Mouse (Mus musculus) kidney, embryonic 14.5 days (tissue): Measurements from ENCODE around the gene Ssu72. TPM values are rescaled to one million over a fixed set of nuclear protein-coding genes. Genes with fewer than 3 reads are reported as not detected.
A peak's percentile ranks its signal among the peaks of the same experiment; 100 is the strongest.

Experiments
- ATAC-seq: fragments of 200-750 bp; cut with Nextera tagmentation; 2 replicates; pipeline ENCODE4 v1.8.0; 2017; ENCODE audit warnings: moderate number of reproducible peaks, mild to moderate bottlenecking, moderate TSS enrichment, moderate library complexity; ENCODE audit not compliant: low FRiP score, low TSS enrichment
- H3K27ac ChIP-seq: fragments of 300-500 bp; sonication (generic); 2 replicates; pipeline ENCODE4 v1.5.1; 2014; ENCODE audit warnings: low read depth, mild to moderate bottlenecking, low read length, moderate library complexity, mixed read lengths
- H3K27me3 ChIP-seq: fragments of 300-500 bp; sonication (generic); 2 replicates; pipeline ENCODE4 v1.6.1; 2014; ENCODE audit warnings: mild to moderate bottlenecking, low read length; ENCODE audit not compliant: control insufficient read depth, insufficient read depth
- H3K36me3 ChIP-seq: fragments of 300-500 bp; sonication (generic); 2 replicates; pipeline ENCODE4 v1.6.1; 2014; ENCODE audit warnings: low read length, mixed read lengths; ENCODE audit not compliant: control insufficient read depth, insufficient read depth
- H3K4me1 ChIP-seq: fragments of 300-500 bp; sonication (generic); 2 replicates; pipeline ENCODE4 v1.6.1; 2014; ENCODE audit warnings: low read length, mixed read lengths; ENCODE audit not compliant: control insufficient read depth, insufficient read depth
- H3K4me2 ChIP-seq: fragments of 300-500 bp; sonication (generic); replicated peaks from 2 replicates; pipeline ENCODE4 v1.6.1; 2014; ENCODE audit warnings: low read depth, mild to moderate bottlenecking, low read length
- H3K4me3 ChIP-seq: fragments of 300-500 bp; sonication (generic); 2 replicates; pipeline ENCODE4 v1.5.1; 2014; ENCODE audit warnings: mild to moderate bottlenecking, low read length
- H3K9ac ChIP-seq: fragments of 300-500 bp; sonication (generic); 2 replicates; pipeline ENCODE4 v1.6.1; 2014; ENCODE audit warnings: low read depth, mild to moderate bottlenecking, low read length, moderate library complexity
- H3K9me3 ChIP-seq: fragments of 300-500 bp; sonication (generic); 2 replicates; pipeline ENCODE4 v1.6.1; 2016; ENCODE audit warnings: low read length; ENCODE audit not compliant: control insufficient read depth
- WGBS: fragments of 180-500 bp; shearing (Covaris S2); extraction: QIAGEN DNeasy Blood & Tissue Kit; methylation state at CpG from one replicate; pipeline ENCODE4 v1.1.7; 2014; 5-methylcytosine and 5-hydroxymethylcytosine counted together
- polyA plus RNA-seq: library from polyadenylated mRNA; unstranded; fragments of >200 nt; fragmentation: Nextera tagmentation; extraction: Ambion mirVana; gene quantifications from 2 replicates; pipeline ENCODE4 v1.2.1, GENCODE M21; 2014

The Ssu72 gene
- polyA plus RNA-seq, 1 experiment from 2014 or later: 149 TPM

DNA sequence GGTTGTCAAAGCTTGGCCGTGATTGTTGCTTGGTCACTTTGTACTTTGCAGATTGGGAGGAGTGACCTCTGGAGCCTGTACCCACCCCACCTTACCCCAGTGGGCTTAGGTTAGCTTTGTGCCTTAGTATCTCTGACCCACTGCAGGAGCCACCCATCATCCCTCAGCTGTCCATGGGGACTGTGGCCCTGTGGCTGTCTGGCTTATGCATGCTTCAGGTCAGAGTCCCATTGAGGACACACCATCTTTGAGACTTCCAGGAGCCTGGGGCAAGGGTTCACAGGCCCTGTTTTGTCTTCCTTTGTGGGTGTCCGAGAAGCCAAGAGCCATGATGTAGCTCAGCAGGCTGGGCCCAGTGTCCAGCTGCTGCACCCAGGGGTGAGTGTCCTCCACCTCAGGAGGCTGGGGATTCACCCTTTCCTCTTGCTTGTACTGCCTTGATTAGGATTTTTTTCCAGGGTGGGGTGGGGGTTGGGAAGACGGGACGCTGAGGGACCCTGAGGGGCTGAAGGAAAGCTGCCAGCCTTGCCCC, 9.0 kb upstream of the Ssu72 start:
- Histone ChIP-seq H3K27me3 (no peaks in the 10 kb centered on the region), H3K4me3 (peak overlapping the region; percentile 72), H3K9me3 (no peaks in the 10 kb centered on the region), H3K36me3 (no peaks in the 10 kb centered on the region), H3K27ac (no peak overlapping the region), H3K4me2 (peak overlapping the region; percentile 96), H3K4me1 (peaks cover 11% of the 10 kb centered on the region; the same call in 1 of the 2 replicates), H3K9ac (peak overlapping the region; percentile 78; the same call in 1 of the 2 replicates)
- WGBS: 81% methylated on average over 4 of the region's 4 CpGs
- ATAC-seq: no peak

DNA sequence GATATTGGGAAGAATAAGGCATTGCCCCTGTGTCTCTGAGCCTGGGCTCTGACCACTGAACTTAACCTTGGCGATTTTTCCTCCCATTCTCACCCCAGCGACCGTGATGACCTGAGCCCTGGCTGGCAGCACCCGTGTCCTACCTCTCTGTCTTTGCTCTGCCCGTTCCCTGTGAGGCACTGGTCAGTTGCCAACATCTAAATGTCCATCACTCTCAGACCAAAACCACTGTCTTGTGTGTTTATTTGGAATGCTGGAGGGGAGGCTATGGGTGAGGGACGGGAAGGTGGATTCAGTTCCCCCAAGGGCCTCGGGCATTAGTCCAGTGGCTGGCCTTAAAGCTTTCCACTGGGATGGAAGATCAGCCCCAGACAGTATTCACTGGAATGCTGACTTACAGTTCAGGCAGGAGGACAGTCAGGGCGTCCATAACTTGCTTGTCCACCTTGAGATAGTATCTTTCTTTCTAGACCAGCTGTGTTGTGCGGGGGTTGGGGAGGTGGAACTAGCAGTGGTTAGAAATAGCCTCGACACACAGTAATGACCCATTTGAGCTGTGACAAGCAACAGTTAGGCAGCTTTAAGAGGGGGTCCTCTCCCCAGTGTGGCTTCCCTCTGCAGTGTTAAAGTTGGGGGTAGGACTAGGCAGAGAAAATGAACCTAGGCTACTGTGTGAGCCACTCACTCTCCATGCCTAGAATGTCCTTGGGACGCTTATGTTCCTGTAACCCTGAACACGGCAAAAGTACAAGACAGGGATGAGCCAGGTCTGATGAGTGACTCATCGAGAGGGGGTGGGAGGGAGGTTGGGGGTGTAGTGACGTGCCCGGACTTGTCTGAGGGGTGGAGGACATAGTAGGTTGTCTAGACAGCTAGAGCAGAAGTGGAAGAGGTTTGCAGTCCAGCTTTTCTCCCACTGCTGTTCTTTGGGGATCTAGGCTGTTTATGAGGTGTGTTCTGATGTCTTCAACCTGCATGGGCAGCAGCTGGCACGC, 8.0 kb upstream of the Ssu72 start:
- Histone ChIP-seq H3K27me3 (no peaks in the 10 kb centered on the region), H3K36me3 (no peaks in the 10 kb centered on the region), H3K9ac (no peak overlapping the region), H3K9me3 (no peaks in the 10 kb centered on the region), H3K4me3 (no peak overlapping the region), H3K4me1 (peaks cover 11% of the 10 kb centered on the region; the same call in 1 of the 2 replicates), H3K27ac (no peak overlapping the region), H3K4me2 (no peak overlapping the region)
- ATAC-seq: no peak
- WGBS: 66% methylated on average over 16 of the region's 16 CpGs

DNA sequence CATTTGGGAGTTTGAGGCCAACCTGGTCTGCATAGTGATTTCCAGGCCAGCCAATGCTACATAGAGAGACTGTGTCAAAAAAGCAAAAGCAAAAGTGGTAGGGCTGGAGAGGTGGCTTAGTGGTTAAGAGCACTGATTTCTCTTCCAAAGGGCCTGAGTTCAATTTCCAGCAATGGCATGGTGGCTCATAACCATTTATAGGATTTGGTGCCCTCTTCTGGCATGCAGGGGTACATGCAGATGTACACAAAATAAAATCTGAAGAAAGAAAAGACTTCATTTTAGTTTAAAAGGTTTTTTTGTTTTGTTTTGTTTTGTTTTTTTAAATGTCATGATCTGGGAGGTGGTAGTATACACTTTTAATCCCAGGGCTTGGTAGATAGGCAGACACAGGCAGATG, 4.2 kb upstream of the Ssu72 start:
- H3K27me3 ChIP-seq: no peaks in the 10 kb centered on the region
- ATAC-seq: no peak
- peaks cover 5% of the 10 kb centered on the region; the same call in 1 of the 2 replicates for H3K4me1 ChIP-seq
- no peaks in the 10 kb centered on the region for H3K9me3 ChIP-seq
- no peak overlapping the region for H3K4me3 ChIP-seq
- H3K27ac ChIP-seq: no peak overlapping the region
- no peaks in the 10 kb centered on the region for H3K36me3 ChIP-seq
- no peak overlapping the region for H3K4me2 ChIP-seq
- no peak overlapping the region for H3K9ac ChIP-seq

- Histone ChIP-seq H3K36me3 (no peaks in the 10 kb centered on the region; the same call in 1 of the 2 replicates), H3K9ac (no peak overlapping the region), H3K9me3 (no peaks in the 10 kb centered on the region), H3K27me3 (no peaks in the 10 kb centered on the region), H3K4me3 (no peak overlapping the region), H3K27ac (no peak overlapping the region), H3K4me2 (no peak overlapping the region), H3K4me1 (peaks cover 5% of the 10 kb centered on the region; the same call in 1 of the 2 replicates)
- no peak for ATAC-seq
- 94% methylated on average over 4 of the region's 4 CpGs for WGBS
These were observed 1.1 kb upstream of the Ssu72 start for GRCm38 (mm10) chr4:155703425-155703929.

DNA sequence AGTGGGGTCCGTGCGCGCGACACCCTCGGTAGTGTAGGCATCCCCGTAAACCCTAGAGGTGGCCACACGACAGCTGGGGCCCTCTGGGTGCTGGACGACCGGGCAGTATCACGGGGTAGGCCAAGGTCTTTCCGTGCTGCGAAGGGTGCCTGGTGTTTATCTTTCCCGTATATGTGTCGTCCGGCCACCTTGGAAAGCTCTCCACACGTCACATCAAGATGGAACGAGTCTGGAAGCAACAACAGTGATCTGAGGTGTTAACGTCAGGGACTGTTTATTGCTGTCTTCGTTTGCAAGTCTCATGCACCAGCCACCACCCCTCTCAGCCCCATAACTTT, 961 bp downstream of the Ssu72 start:
- peak overlapping the region; percentile 91 for H3K4me3 ChIP-seq
- under 1% methylated on average over 14 of the region's 19 CpGs for WGBS
- peaks cover 5% of the 10 kb centered on the region; the same call in 1 of the 2 replicates for H3K4me1 ChIP-seq
- no peaks in the 10 kb centered on the region for H3K9me3 ChIP-seq
- peak overlapping the region; percentile 90 for H3K9ac ChIP-seq
- H3K27me3 ChIP-seq: no peaks in the 10 kb centered on the region
- H3K4me2 ChIP-seq: peak overlapping the region; percentile 68
- peaks cover 4% of the 10 kb centered on the region; the same call in 1 of the 2 replicates for H3K36me3 ChIP-seq
- H3K27ac ChIP-seq: peak overlapping the region; percentile 93
- no peak for ATAC-seq

DNA sequence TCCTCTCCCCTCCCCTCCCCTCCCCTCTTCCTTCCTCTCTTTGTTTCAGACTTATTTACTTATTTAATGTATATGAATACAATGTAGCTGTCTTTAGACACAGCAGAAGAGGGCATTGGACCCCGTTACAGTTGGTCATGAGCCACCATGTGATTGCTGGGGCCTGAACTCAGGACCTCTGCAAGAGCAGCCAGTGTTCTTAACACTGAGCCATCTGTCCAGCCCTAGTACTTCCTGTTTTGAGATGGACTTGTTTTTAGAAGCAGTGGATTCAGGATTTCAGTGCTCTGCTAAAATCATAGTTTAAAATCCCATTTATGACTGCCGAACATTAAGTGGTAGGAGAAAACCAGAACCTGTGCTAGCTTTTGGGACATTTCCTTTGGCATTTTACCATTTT, 4.0 kb downstream of the Ssu72 start:
- Histone ChIP-seq H3K27ac (no peak overlapping the region), H3K9me3 (no peaks in the 10 kb centered on the region), H3K36me3 (peaks cover 4% of the 10 kb centered on the region; the same call in 1 of the 2 replicates), H3K4me2 (no peak overlapping the region), H3K9ac (no peak overlapping the region), H3K27me3 (no peaks in the 10 kb centered on the region), H3K4me1 (peaks cover 5% of the 10 kb centered on the region; the same call in 1 of the 2 replicates), H3K4me3 (no peak overlapping the region)
- WGBS: 88% methylated on average over 2 of the region's 2 CpGs
- no peak for ATAC-seq

GRCm38 (mm10) chr4:155708988-155709387, 4.4 kb downstream of the Ssu72 start:
- no peak for ATAC-seq
- H3K36me3 ChIP-seq: peaks cover 4% of the 10 kb centered on the region; the same call in 1 of the 2 replicates
- H3K4me2 ChIP-seq: no peak overlapping the region
- peaks cover 5% of the 10 kb centered on the region; the same call in 1 of the 2 replicates for H3K4me1 ChIP-seq
- no peaks in the 10 kb centered on the region for H3K9me3 ChIP-seq
- H3K9ac ChIP-seq: no peak overlapping the region
- H3K27me3 ChIP-seq: no peaks in the 10 kb centered on the region
- H3K4me3 ChIP-seq: no peak overlapping the region
- no peak overlapping the region for H3K27ac ChIP-seq

- H3K36me3 ChIP-seq: peaks cover 12% of the 10 kb centered on the region
- peaks cover 5% of the 10 kb centered on the region; the same call in 1 of the 2 replicates for H3K4me1 ChIP-seq
- no peak overlapping the region for H3K4me3 ChIP-seq
- H3K27me3 ChIP-seq: no peaks in the 10 kb centered on the region
- H3K9me3 ChIP-seq: no peaks in the 10 kb centered on the region
- H3K27ac ChIP-seq: no peak overlapping the region
- no peak overlapping the region for H3K4me2 ChIP-seq
- no peak for ATAC-seq
- WGBS: 54% methylated on average over 6 of the region's 6 CpGs
- H3K9ac ChIP-seq: no peak overlapping the region
These were observed 6.1 kb downstream of the Ssu72 start for GRCm38 (mm10) chr4:155710521-155711252.
